Mouse (Mus musculus) embryonic fibroblast, embryonic 13.5 days (primary cell): Measurements from ENCODE around the gene Rpl9-ps1.

ENCODE experiments used
- CTCF ChIP-seq: IDR thresholded peaks from 2 replicates; pipeline ENCODE4 v1.5.1; 2011; ENCODE audit warnings: mild to moderate bottlenecking, control low read depth, low read length, moderate library complexity, borderline replicate concordance; ENCODE audit not compliant: insufficient read depth
- POLR2A ChIP-seq: IDR thresholded peaks from 2 replicates; pipeline ENCODE4 v1.6.1; 2011; ENCODE audit warnings: low read depth, mild to moderate bottlenecking, control low read depth, low read length, moderate library complexity

GRCm38 (mm10) chr11:83616586-83616985 lies 28.8 kb downstream of the Rpl9-ps1 start:
- TF ChIP-seq POLR2A (no peak), CTCF (no peak)
